Mouse (Mus musculus) cortical plate, adult 2 months (tissue): Measurements from ENCODE around the gene Tfap2a.

ENCODE experiments used
- CTCF ChIP-seq: fragments of 200-500 bp; IDR thresholded peaks from 2 replicates; pipeline ENCODE4 v1.5.1; 2011; ENCODE audit warnings: mild to moderate bottlenecking, control low read depth, low read length; ENCODE audit not compliant: insufficient read depth; ENCODE audit errors: extremely low read depth
- POLR2A ChIP-seq: fragments of 200-500 bp; IDR thresholded peaks from 2 replicates; pipeline ENCODE4 v1.6.1; 2011; ENCODE audit warnings: mild to moderate bottlenecking, low read length, control low read depth; ENCODE audit not compliant: insufficient read depth; ENCODE audit errors: extremely low read depth

DNA sequence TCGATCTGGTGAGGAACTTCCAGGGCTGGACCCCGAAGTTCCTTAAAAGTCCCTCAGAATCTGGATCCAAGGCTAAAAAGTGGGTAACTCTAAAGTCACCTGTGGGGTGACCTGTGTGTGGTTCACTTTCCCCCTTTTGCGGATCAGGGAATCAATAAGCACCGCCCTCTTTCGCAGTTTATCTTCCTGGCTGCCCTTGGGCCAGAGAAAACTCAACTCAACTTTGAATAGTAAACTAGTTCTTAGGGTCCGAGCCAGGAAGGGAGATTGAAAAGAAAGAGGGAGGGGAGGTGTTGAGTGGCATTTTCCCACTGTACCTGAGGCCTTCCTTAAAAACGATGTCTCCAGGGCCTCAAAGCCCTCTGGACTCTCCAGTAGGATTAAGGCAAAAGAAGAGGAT, 3.3 kb upstream of the Tfap2a start:
- TF ChIP-seq CTCF (no peak), POLR2A (no peak)
